Mouse (Mus musculus) hindbrain, embryonic 12.5 days (tissue): ENCODE data around the gene Eif2ak3. TPM values are rescaled to one million over a fixed set of nuclear protein-coding genes. Genes with fewer than 3 reads are reported as not detected.

Experiments
- ATAC-seq: fragments of 200-750 bp; cut with Nextera tagmentation; 2 replicates; pipeline ENCODE4 v1.8.0; 2017; ENCODE audit warnings: moderate TSS enrichment; ENCODE audit not compliant: low FRiP score
- H3K27ac ChIP-seq: fragments of 300-500 bp; sonication (generic); 2 replicates; pipeline ENCODE4 v1.5.1; 2016; ENCODE audit warnings: mild to moderate bottlenecking
- H3K27me3 ChIP-seq: fragments of 300-500 bp; sonication (generic); 2 replicates; pipeline ENCODE4 v1.6.1; 2016; ENCODE audit warnings: mild to moderate bottlenecking
- H3K36me3 ChIP-seq: fragments of 300-500 bp; sonication (generic); 2 replicates; pipeline ENCODE4 v1.6.1; 2016; ENCODE audit warnings: mild to moderate bottlenecking
- H3K4me1 ChIP-seq: fragments of 300-500 bp; sonication (generic); 2 replicates; pipeline ENCODE4 v1.6.1; 2016
- H3K4me2 ChIP-seq: fragments of 300-500 bp; sonication (generic); replicated peaks from 2 replicates; pipeline ENCODE4 v1.6.1; 2016; ENCODE audit warnings: mild to moderate bottlenecking
- H3K4me3 ChIP-seq: fragments of 300-500 bp; sonication (generic); 2 replicates; pipeline ENCODE4 v1.5.1; 2016; ENCODE audit warnings: mild to moderate bottlenecking
- H3K9ac ChIP-seq: fragments of 300-500 bp; sonication (generic); 2 replicates; pipeline ENCODE4 v1.6.1; 2016; ENCODE audit warnings: mild to moderate bottlenecking, moderate library complexity
- H3K9me3 ChIP-seq: fragments of 300-500 bp; sonication (generic); replicated peaks from 2 replicates; pipeline ENCODE4 v1.6.1; 2016; ENCODE audit warnings: mild to moderate bottlenecking
- WGBS: fragments of 180-500 bp; shearing (Covaris S2); methylation state at CpG from one replicate; pipeline ENCODE4 v1.1.7; 2016; 5-methylcytosine and 5-hydroxymethylcytosine counted together
- polyA plus RNA-seq: library from polyadenylated mRNA; unstranded; fragments of >200 nt; fragmentation: Nextera tagmentation; extraction: Ambion mirVana; gene quantifications from 2 replicates; pipeline ENCODE4 v1.2.1, GENCODE M21; 2016

The Eif2ak3 gene
- polyA plus RNA-seq, 1 experiment from 2014 or later = 16.1 TPM

DNA sequence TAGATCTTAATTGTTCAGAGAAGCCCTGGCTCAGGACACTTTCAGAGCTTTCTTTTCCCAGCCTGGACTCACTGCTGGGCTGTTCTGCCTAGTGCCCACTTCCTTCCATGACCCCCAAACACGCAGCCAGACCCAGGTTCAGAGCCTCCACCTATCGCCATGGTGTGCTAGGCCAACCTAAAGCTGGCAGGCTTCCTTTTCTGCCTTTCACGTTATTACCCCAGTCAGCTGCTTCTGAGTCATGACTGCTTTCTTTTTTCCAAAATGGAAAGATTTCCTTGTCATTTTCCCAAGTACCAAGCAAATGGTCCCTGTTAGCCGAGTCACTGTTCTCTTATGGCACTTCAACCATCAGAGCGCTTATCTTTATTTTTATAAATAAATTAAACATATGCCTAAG, 4.0 kb upstream of the Eif2ak3 start:
- no peak overlapping the region for H3K4me3 ChIP-seq
- no peaks in the 10 kb centered on the region for H3K27me3 ChIP-seq
- no peak overlapping the region for H3K4me2 ChIP-seq
- H3K27ac ChIP-seq = no peak overlapping the region
- WGBS = 66% methylated on average over 5 of the region's 5 CpGs
- peaks cover 7% of the 10 kb centered on the region for H3K4me1 ChIP-seq
- no peaks in the 10 kb centered on the region for H3K9me3 ChIP-seq
- no peak for ATAC-seq
- no peaks in the 10 kb centered on the region for H3K36me3 ChIP-seq
- no peak overlapping the region for H3K9ac ChIP-seq

DNA sequence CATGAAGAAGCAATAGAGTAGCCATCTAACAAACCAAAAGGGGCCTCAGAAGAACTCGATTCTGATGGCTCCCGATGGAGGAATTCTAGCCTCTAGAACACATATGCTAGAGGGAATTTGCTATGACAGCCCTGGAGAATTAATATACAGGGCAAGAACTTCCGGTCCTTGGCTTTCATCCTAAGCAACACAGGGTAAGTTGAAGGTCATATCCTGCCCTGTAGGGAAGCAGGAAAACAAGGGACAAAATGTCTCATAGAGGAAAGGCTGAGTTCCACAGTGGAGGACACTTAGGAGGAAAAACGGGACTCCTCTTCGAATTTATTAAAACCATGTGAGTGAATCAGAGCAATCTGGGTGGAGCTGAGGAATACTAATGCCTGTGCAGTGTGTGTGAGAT, 1.3 kb upstream of the Eif2ak3 start:
- no peaks in the 10 kb centered on the region for H3K36me3 ChIP-seq
- H3K4me3 ChIP-seq = peak overlapping the region; percentile 36; the same call in 1 of the 2 replicates
- peaks cover 24% of the 10 kb centered on the region for H3K4me1 ChIP-seq
- ATAC-seq = no peak
- H3K27me3 ChIP-seq = no peaks in the 10 kb centered on the region
- no peaks in the 10 kb centered on the region for H3K9me3 ChIP-seq
- 64% methylated on average over 5 of the region's 5 CpGs for WGBS
- no peak overlapping the region for H3K9ac ChIP-seq
- no peak overlapping the region for H3K27ac ChIP-seq
- peak overlapping the region; percentile 62 for H3K4me2 ChIP-seq

DNA sequence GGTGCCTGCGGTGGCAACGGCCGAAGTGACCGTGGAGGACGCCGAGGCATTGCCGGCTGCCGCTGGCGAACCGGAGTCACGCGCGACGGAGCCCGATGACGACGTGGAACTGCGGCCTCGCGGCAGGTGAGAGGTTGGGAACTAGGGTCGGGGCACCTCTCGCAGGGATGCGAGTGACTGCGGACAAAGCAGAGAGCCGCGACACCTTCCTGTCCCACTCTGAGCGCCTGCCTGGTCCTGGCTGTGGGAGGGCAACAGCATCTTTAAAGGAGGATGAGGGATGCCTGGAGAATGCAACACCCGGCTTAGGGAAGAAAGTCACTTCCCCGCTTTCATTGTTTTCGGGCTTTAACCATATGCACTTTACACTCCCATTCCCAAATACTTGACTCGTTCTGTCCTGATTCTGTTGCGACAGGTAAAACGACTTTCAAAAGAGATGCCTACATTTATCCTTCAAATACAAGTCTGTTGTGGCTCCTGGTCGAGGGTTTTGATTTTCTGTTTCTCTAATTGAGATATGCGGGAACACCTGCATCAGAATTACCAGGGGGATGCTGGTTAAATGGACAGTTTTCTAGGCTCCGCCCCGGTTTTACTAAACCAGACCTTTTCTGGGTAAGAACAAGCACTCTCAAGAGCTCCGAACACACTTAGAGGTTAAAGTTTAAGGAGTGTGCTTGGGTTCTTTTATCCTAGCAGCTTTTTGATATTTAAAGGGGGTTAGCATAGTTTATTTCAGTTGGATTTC, 756 bp downstream of the Eif2ak3 start:
- no peak for ATAC-seq
- peak overlapping the region; percentile 81 for H3K9ac ChIP-seq
- 2% methylated on average over 38 of the region's 38 CpGs for WGBS

DNA sequence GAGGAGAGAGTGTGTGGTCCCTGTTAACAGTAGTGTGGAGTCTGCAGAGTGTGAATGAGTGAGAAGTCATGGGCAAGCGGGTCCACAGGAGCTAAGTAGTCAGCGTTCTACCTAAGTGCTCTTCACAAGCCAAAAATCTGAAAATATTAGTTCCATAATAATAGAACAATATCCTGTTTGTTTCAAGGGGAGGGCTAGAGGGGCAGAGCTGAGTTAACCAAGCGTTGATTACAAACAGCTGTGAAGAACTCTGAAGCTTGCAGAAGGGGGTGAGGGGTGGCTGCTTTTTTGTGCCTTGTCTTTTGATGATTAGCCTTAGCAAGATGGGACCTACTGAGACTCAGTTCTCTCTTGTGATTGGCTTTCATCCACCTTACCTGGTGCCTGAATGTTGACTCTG, 3.1 kb downstream of the Eif2ak3 start:
- peak overlapping the region; percentile 17; the same call in 1 of the 2 replicates for H3K4me2 ChIP-seq
- no peaks in the 10 kb centered on the region for H3K36me3 ChIP-seq
- WGBS = 41% methylated on average over 3 of the region's 3 CpGs
- H3K9ac ChIP-seq = no peak overlapping the region
- peaks cover 26% of the 10 kb centered on the region for H3K4me1 ChIP-seq
- no peaks in the 10 kb centered on the region for H3K9me3 ChIP-seq
- no peak overlapping the region for H3K4me3 ChIP-seq
- H3K27me3 ChIP-seq = no peaks in the 10 kb centered on the region
- H3K27ac ChIP-seq = no peak overlapping the region
- no peak for ATAC-seq

More for the DNA sequence above, 756 bp downstream of the Eif2ak3 start:
- Histone ChIP-seq H3K4me1 (peaks cover 26% of the 10 kb centered on the region), H3K36me3 (no peaks in the 10 kb centered on the region), H3K4me3 (peak overlapping the region; percentile 84), H3K4me2 (peak overlapping the region; percentile 61), H3K27me3 (no peaks in the 10 kb centered on the region), H3K27ac (peak overlapping the region; percentile 88), H3K9me3 (no peaks in the 10 kb centered on the region)

DNA sequence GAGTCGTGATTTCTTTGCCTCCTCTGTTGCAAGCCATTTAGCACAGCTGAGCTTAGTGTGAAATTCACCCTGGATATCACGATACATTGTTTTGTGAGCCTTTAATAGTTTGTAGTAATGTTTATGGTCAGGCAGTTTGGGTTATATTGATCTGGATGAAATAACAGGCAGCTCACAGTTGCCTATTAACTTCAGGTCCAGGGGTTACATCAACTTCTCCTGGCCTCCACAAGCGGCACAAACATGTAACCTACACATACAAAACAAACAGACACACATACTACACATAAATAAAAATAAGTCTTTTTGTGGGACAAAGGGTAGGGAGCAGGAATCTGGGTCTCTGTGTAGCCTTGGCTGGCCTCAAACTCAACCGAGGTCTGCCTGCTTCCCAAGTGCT, 9.1 kb downstream of the Eif2ak3 start:
- Histone ChIP-seq H3K27ac (no peak overlapping the region), H3K36me3 (0 out of 2 replicates have a peak, but pooled peaks cover 2% of the 10 kb centered on the region), H3K4me2 (no peak overlapping the region), H3K27me3 (no peaks in the 10 kb centered on the region), H3K4me1 (0 out of 2 replicates have a peak, but pooled peaks cover 2% of the 10 kb centered on the region), H3K9ac (no peak overlapping the region), H3K9me3 (no peaks in the 10 kb centered on the region), H3K4me3 (no peak overlapping the region)
- no peak for ATAC-seq
- 78% methylated on average over 4 of the region's 4 CpGs for whole genome bisulfite sequencing

DNA sequence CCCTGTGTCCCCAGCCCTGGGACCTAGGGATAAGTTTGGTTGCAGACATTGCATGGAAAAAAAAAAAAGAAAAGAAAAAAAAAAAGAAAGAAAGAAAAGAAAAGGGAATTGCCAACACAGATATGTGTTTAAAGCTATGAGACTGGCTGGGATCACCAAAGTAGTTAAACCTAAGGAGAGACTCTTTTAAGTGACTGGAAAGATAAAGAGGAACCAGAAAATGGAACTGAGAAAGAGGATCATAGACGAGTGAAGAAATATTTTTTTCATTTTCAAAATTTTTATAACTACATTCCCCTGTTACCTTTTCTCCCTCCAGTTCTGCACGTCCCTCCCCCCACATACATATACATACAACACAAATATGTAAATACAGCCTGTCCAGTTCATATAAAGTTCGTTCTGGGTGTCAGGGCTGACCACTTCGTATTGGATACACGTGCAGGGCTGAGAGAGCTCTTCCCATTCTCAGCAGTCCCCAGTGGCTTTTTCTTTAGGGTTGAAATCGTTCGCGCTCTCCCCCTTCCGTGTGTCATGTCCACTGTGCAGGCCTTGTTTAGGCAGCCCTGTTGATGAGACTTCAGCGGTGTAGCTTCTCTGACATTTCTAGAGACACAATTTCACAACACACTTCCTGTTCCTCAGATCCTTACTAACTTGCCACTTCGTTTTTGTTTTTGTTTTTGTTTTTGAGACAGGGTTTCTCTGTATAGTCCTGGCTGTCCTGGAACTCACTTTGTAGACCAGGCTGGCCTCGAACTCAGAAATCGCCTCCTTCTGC, 11.4 kb downstream of the Eif2ak3 start:
- WGBS = 90% methylated on average over 13 of the region's 13 CpGs
- no peak overlapping the region for H3K27ac ChIP-seq

DNA sequence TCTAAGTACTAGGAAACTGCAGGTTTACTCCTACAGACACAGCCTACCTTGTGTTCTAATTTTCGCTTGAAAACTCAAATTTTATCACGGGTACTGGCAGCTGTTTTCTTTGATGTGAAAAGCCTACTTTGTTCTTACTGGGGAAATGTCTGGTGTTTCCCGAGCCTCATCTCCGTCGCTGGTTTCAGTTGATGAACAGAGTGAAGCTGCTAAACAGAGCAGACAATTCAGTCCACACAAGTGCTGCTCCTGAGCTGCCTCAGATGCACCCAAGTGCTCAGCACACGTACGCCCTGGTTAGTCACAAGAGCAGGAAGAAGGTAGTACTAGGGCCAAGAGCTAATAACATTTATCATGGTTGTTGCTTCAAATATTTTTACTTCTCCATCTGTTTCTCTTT, 18.4 kb downstream of the Eif2ak3 start:
- Histone ChIP-seq H3K27ac (no peak overlapping the region), H3K4me2 (no peak overlapping the region), H3K36me3 (peaks cover 17% of the 10 kb centered on the region; the same call in 1 of the 2 replicates), H3K4me1 (peaks cover 3% of the 10 kb centered on the region; the same call in 1 of the 2 replicates), H3K9me3 (no peaks in the 10 kb centered on the region), H3K9ac (no peak overlapping the region), H3K27me3 (no peaks in the 10 kb centered on the region), H3K4me3 (no peak overlapping the region)
- no peak for ATAC-seq
- 87% methylated on average over 7 of the region's 7 CpGs for WGBS

More for the DNA sequence above, 11.4 kb downstream of the Eif2ak3 start:
- no peak for ATAC-seq
- H3K4me3 ChIP-seq = no peak overlapping the region
- no peaks in the 10 kb centered on the region for H3K4me1 ChIP-seq
- no peaks in the 10 kb centered on the region for H3K27me3 ChIP-seq
- H3K9ac ChIP-seq = no peak overlapping the region
- peaks cover 17% of the 10 kb centered on the region; the same call in 1 of the 2 replicates for H3K36me3 ChIP-seq
- no peaks in the 10 kb centered on the region for H3K9me3 ChIP-seq
- H3K4me2 ChIP-seq = no peak overlapping the region

DNA sequence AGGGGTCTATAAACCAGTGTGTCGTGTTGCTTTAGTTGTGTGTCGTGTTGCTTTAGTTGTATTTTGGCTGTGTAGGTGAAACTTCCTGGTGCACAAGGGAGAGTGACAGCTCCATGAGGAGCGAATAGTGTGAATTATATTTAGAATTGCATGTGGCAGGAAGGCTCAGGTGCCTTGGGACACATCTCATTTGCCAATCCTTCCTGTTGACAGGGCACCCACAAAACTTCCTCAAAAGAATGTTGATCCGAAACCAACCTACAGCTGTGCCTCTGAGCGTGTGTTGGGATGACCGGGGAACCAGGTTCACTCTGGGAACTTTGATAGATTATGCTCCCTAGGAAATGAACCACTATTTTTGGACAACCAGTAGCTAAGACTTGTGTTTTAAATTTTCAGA, 20.0 kb downstream of the Eif2ak3 start:
- ATAC-seq = no peak
- H3K27me3 ChIP-seq = no peaks in the 10 kb centered on the region
- H3K4me2 ChIP-seq = no peak overlapping the region
- no peak overlapping the region for H3K9ac ChIP-seq
- no peak overlapping the region for H3K27ac ChIP-seq
- no peak overlapping the region for H3K4me3 ChIP-seq
- peaks cover 7% of the 10 kb centered on the region; the same call in 1 of the 2 replicates for H3K36me3 ChIP-seq
- 89% methylated on average over 6 of the region's 6 CpGs for WGBS
- H3K9me3 ChIP-seq = no peaks in the 10 kb centered on the region
- H3K4me1 ChIP-seq = peaks cover 3% of the 10 kb centered on the region; the same call in 1 of the 2 replicates

DNA sequence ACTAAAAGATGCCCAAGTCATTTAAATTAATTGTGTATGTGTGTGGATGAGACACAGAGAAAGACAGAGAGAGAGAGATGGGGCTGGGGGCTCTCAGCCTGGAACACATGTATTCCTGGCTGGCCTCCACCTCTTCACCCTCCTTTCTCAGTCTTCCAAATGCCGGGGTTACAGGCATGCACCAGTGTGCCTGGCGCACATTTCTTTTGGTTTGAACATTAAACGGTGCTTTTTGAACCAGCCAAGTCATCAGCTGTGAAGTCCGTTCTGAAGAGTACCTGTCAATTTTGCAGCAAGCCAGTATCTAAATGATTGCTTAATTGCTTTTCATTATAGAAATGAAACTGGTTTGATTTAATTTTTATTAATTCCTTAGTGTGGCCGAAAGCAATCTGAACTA, 22.4 kb downstream of the Eif2ak3 start:
- H3K27me3 ChIP-seq = no peaks in the 10 kb centered on the region
- H3K36me3 ChIP-seq = no peaks in the 10 kb centered on the region
- peaks cover 8% of the 10 kb centered on the region for H3K4me1 ChIP-seq
- no peak overlapping the region for H3K4me3 ChIP-seq
- H3K27ac ChIP-seq = no peak overlapping the region
- H3K9me3 ChIP-seq = no peaks in the 10 kb centered on the region
- WGBS = 77% methylated on average over 5 of the region's 5 CpGs
- H3K9ac ChIP-seq = no peak overlapping the region
- no peak for ATAC-seq
- H3K4me2 ChIP-seq = no peak overlapping the region

DNA sequence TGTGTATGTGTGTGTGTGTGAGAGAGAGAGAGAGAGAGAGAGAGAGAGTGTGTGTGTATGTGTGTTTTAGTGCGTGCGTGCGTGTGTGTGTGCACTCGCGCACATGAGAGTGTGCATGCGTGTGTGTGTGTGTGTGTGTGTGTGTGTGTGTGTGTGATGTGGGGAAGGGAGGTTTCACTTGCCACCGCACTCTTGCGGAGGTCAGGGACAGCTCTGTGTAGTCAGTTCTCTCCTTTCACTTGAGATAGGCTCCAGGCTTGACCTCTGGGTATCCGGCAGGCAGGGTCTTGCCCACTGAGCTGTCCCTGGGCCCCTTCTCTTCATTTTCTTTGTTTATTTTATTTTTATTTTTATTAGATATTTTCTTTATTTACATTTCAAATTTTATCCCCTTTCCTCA, 23.0 kb downstream of the Eif2ak3 start:
- H3K27me3 ChIP-seq = no peaks in the 10 kb centered on the region
- H3K27ac ChIP-seq = no peak overlapping the region
- no peak overlapping the region for H3K4me3 ChIP-seq
- H3K4me1 ChIP-seq = peaks cover 12% of the 10 kb centered on the region
- H3K4me2 ChIP-seq = no peak overlapping the region
- no peaks in the 10 kb centered on the region for H3K36me3 ChIP-seq
- ATAC-seq = no peak
- 90% methylated on average over 9 of the region's 9 CpGs for WGBS
- H3K9me3 ChIP-seq = no peaks in the 10 kb centered on the region
- H3K9ac ChIP-seq = no peak overlapping the region

DNA sequence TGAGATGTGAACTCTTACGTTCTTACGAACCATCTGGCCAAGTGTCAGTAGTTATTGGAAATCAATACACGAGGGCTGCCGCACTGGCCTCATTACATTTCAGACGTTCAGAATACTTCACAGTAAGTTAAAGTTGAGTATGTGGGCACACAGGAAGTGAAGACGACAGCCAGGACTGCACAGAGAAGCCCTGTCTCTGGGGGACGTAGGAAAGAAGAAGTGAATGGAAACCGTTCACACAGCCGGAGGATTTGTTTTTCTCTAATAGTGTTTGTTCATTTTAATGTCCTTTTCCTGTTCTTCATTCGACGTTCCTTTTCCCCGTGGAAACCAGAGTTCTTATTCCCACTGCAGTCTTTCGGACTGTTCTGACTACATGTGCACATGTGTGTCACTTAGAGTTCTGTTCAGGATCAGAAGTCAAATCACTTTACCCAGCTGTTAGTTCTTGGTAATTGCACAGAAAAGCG, 27.2 kb downstream of the Eif2ak3 start:
- H3K4me3 ChIP-seq = no peak overlapping the region
- no peaks in the 10 kb centered on the region for H3K36me3 ChIP-seq
- 0 out of 2 replicates have a peak overlapping the region, but pooled peaks have one; percentile 4 for H3K27ac ChIP-seq
- no peaks in the 10 kb centered on the region for H3K27me3 ChIP-seq
- no peak overlapping the region for H3K4me2 ChIP-seq
- 67% methylated on average over 14 of the region's 14 CpGs for WGBS
- no peaks in the 10 kb centered on the region for H3K9me3 ChIP-seq
- no peak overlapping the region for H3K9ac ChIP-seq
- ATAC-seq = peak; percentile 57
- peaks cover 13% of the 10 kb centered on the region for H3K4me1 ChIP-seq

DNA sequence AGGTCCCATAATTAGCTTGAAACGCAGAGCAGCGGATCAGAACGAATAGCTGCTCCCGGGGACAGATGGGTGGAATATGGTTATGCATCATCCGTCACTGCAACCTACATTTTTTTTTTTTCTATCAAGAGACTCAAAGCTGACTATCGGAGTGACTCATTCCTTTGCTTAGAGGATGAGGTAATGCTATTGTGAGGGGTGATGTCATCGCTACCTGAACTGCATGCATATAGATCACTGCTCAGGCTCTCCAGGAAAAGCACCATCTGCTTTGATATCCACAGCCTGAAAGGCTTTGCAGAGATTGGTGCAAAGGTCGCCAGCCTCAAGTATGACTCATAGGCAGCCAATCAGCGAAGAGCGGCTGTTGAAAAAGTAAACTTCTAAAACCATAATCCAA, 27.8 kb downstream of the Eif2ak3 start:
- no peaks in the 10 kb centered on the region for H3K9me3 ChIP-seq
- peak; percentile 83 for ATAC-seq
- no peaks in the 10 kb centered on the region for H3K27me3 ChIP-seq
- 0 out of 2 replicates have a peak overlapping the region, but pooled peaks have one; percentile 4 for H3K27ac ChIP-seq
- 72% methylated on average over 10 of the region's 10 CpGs for WGBS
- H3K9ac ChIP-seq = no peak overlapping the region
- H3K4me3 ChIP-seq = no peak overlapping the region
- no peaks in the 10 kb centered on the region for H3K36me3 ChIP-seq
- peaks cover 12% of the 10 kb centered on the region for H3K4me1 ChIP-seq
- no peak overlapping the region for H3K4me2 ChIP-seq
